Mouse (Mus musculus): ENCODE measurements around the gene Susd5. TPM values are rescaled to one million over a fixed set of nuclear protein-coding genes. Genes with fewer than 3 reads are reported as not detected.

The Susd5 gene
- polyA plus RNA-seq (2015; fragmentation: Nextera tagmentation; extraction: Ambion mirVana), result 0.75 TPM in 1 of 2 replicates, not detected in the other

DNA sequence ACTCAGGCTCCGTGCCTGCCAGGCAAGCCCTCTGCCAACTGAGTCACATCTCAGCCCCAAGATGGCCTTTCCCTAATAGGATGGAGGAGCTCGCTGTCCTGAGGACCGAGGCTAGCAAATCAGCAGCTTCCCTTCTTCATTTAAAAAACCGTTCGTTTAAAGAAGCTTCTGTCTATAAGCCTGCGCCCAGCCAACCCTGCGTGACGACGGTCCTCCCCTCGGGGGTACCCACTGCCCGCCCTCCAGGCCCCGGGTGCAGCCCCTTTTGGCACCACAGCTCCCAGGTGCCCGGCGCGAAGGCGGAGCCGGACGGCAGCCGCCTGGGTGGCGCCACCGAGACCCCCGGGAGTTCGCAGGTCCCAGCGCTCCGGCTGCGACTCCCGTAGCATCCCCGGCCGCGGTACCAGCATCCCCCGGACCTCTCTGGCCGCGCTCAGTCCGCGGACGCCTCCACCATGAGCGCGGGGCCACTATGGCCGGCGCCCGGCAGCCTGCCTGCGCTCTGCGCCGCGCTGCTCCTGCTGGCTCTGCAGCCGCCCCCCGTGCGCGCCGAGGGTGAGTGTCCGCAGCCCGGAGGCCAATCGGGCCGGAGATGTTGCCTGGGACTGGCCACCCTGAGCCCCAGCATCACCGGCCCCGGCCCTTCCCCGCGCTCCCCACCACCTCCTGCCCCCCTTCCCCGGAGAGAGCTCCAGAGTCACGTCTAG, at the start of gene Susd5:
Gene Susd5 (plus strand): TSS at position 51 of the 707 bp plus-strand sequence.
- H3K9me3 ChIP-seq (ENCODE audit: control insufficient read depth, low read length), result no peaks in the 10 kb centered on the region
- under 1% methylated on average over 59 of the region's 60 CpGs for WGBS
- no peaks in the 10 kb centered on the region for H3K36me3 ChIP-seq (ENCODE audit: control insufficient read depth, insufficient read depth)
- no peak within 1 kb of the TSS for H3K27ac ChIP-seq (ENCODE audit: low read length)
- H3K4me3 ChIP-seq (replicated peaks; ENCODE audit: low read length), result peak within 1 kb of the TSS; percentile 50
- peaks cover 24% of the 10 kb centered on the region for H3K27me3 ChIP-seq (replicated peaks; ENCODE audit: control insufficient read depth, insufficient read depth, low read length)
- H3K4me2 ChIP-seq (ENCODE audit: low read length), result peak within 1 kb of the TSS; percentile 82
- peak within 1 kb of the TSS; percentile 50 for H3K9ac ChIP-seq (replicated peaks; ENCODE audit: low read depth, low read length)
- peak; percentile 58 for ATAC-seq
- peaks cover 8% of the 10 kb centered on the region for H3K4me1 ChIP-seq (replicated peaks; ENCODE audit: control insufficient read depth, insufficient read depth, low read length)

DNA sequence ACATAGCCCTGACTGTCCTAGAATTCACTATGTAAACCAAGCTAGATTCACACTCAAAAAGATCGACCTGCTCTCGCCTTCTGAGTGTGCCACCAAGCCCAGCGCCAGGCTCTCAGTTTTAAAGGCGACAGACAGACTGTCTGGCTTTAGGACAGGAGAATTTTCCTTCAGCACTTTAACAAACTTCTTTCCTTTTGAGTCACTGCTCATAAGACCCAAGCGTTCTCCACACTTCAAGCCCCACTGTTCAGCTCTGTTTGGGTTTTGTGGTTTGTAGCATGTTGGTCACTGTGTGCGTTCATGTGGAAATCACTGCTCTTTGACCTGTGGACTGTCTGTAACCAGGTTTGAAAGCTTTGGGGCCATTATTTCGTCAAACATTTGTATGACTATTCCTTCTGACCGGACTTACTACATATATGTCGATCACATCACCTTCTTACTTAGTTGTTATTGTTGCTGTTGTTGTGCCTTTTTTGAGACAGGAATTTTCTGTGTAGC, 49.0 kb upstream of the Susd5 start:
- no peaks in the 10 kb centered on the region for H3K9me3 ChIP-seq (ENCODE audit: control insufficient read depth, low read length)
- no peak overlapping the region for H3K27ac ChIP-seq (ENCODE audit: low read length)
- no peak overlapping the region for H3K9ac ChIP-seq (replicated peaks; ENCODE audit: low read depth, low read length)
- peaks cover 4% of the 10 kb centered on the region for H3K36me3 ChIP-seq (ENCODE audit: control insufficient read depth, insufficient read depth)
- WGBS, result 90% methylated on average over 9 of the region's 9 CpGs
- no peak overlapping the region for H3K4me2 ChIP-seq (ENCODE audit: low read length)
- H3K27me3 ChIP-seq (replicated peaks; ENCODE audit: control insufficient read depth, insufficient read depth, low read length), result no peaks in the 10 kb centered on the region
- no peak for ATAC-seq
- H3K4me3 ChIP-seq (replicated peaks; ENCODE audit: low read length), result no peak overlapping the region
- H3K4me1 ChIP-seq (replicated peaks; ENCODE audit: control insufficient read depth, insufficient read depth, low read length), result no peaks in the 10 kb centered on the region

DNA sequence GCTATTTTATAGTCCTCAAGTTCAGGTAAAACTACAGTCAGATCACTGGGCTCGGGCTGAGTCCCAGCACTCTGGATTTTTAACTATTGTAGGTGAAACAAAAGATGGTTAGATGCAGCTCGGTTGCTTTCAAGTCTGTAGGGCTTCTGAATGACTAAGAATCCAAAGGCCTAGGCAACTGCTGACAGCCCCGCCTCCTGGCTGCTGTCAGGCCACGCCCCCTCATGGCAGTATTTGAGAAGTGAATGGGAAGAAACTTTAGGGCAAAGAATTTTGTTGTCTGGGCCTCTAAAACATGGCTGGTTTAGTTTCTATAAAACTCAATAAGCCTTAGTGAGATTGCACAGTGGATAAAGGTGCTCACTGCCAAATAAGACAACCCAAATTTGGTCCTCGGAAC, 47.4 kb upstream of the Susd5 start:
- Histone ChIP-seq H3K9ac (replicated peaks; ENCODE audit: low read depth, low read length) (no peak overlapping the region), H3K4me1 (replicated peaks; ENCODE audit: control insufficient read depth, insufficient read depth, low read length) (no peaks in the 10 kb centered on the region), H3K4me2 (ENCODE audit: low read length) (no peak overlapping the region), H3K36me3 (ENCODE audit: control insufficient read depth, insufficient read depth) (no peaks in the 10 kb centered on the region), H3K4me3 (replicated peaks; ENCODE audit: low read length) (no peak overlapping the region), H3K27ac (ENCODE audit: low read length) (no peak overlapping the region), H3K27me3 (replicated peaks; ENCODE audit: control insufficient read depth, insufficient read depth, low read length) (no peaks in the 10 kb centered on the region), H3K9me3 (ENCODE audit: control insufficient read depth, low read length) (no peaks in the 10 kb centered on the region)
- WGBS, result 36% methylated on average over 5 of the region's 5 CpGs
- ATAC-seq, result no peak

DNA sequence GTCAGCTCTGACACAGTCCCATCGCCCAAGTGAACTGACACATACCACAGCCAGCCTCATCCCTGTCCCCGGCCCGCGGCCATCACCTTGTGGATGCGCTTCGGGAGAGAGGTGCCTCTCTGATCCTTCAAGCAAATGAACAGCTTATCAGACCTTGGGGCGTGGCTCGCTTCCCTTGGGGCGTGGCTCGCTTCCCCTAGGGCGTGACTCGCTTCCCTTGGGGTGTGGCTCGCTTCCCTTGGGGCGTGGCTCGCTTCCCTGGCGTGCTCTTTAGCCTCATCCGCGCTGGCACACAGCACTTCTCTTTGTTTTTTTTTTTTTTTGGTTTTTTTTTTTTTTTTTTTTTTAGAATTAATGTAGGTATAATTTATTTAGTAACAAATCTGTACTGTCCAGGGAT, 45.7 kb upstream of the Susd5 start:
- no peaks in the 10 kb centered on the region for H3K4me1 ChIP-seq (replicated peaks; ENCODE audit: control insufficient read depth, insufficient read depth, low read length)
- no peaks in the 10 kb centered on the region for H3K27me3 ChIP-seq (replicated peaks; ENCODE audit: control insufficient read depth, insufficient read depth, low read length)
- no peak overlapping the region for H3K27ac ChIP-seq (ENCODE audit: low read length)
- H3K9me3 ChIP-seq (ENCODE audit: control insufficient read depth, low read length), result no peaks in the 10 kb centered on the region
- H3K4me2 ChIP-seq (ENCODE audit: low read length), result no peak overlapping the region
- WGBS, result 75% methylated on average over 18 of the region's 18 CpGs
- no peak overlapping the region for H3K4me3 ChIP-seq (replicated peaks; ENCODE audit: low read length)
- no peak for ATAC-seq
- no peaks in the 10 kb centered on the region for H3K36me3 ChIP-seq (ENCODE audit: control insufficient read depth, insufficient read depth)
- H3K9ac ChIP-seq (replicated peaks; ENCODE audit: low read depth, low read length), result no peak overlapping the region

DNA sequence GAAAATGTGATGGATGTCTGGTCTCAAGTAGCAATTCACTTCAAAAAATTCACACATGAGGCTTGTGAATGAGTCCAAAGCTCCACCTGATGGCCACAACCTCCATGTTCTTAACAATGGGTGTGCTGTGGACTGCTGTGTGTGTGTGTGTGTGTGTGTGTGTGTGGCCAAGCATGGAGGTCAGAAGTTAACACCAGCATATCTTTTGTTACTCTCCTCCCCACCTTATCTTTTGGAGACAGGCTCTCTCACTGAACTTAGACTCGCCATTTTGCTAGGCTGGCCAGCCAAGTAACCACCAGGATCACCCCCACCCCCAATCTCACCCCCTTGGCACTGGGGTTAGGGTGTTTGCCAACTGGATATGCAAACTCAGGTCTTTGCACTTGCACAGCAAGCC, 42.9 kb upstream of the Susd5 start:
- H3K27me3 ChIP-seq (replicated peaks; ENCODE audit: control insufficient read depth, insufficient read depth, low read length), result no peaks in the 10 kb centered on the region
- no peaks in the 10 kb centered on the region for H3K4me1 ChIP-seq (replicated peaks; ENCODE audit: control insufficient read depth, insufficient read depth, low read length)
- no peaks in the 10 kb centered on the region for H3K9me3 ChIP-seq (ENCODE audit: control insufficient read depth, low read length)
- no peaks in the 10 kb centered on the region for H3K36me3 ChIP-seq (ENCODE audit: control insufficient read depth, insufficient read depth)
- no peak for ATAC-seq
- no peak overlapping the region for H3K9ac ChIP-seq (replicated peaks; ENCODE audit: low read depth, low read length)
- no peak overlapping the region for H3K4me3 ChIP-seq (replicated peaks; ENCODE audit: low read length)
- WGBS, result 88% methylated on average over 1 of the region's 1 CpGs
- no peak overlapping the region for H3K4me2 ChIP-seq (ENCODE audit: low read length)
- H3K27ac ChIP-seq (ENCODE audit: low read length), result no peak overlapping the region

DNA sequence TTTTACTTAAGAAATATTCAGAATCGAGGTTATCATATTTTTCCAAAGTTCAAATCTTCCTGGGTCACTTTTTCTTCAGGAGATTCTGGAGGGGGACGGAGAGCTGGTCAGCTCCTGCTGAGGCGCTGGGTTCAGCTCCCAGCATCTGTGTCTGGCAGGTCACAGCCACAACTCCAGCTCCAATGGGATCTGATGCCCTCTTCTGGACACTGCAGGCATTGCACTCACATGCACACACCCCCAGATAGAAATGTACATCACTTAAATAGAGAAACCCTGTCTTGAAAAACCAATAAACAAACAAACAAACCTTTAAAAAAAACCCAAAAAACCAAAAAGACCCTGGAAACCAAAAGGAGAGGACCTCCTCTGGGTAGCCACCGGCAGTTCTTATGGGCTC, 41.2 kb upstream of the Susd5 start:
- no peak for ATAC-seq
- Histone ChIP-seq H3K9me3 (ENCODE audit: control insufficient read depth, low read length) (no peaks in the 10 kb centered on the region), H3K27ac (ENCODE audit: low read length) (no peak overlapping the region), H3K4me3 (replicated peaks; ENCODE audit: low read length) (no peak overlapping the region), H3K36me3 (ENCODE audit: control insufficient read depth, insufficient read depth) (no peaks in the 10 kb centered on the region), H3K4me1 (replicated peaks; ENCODE audit: control insufficient read depth, insufficient read depth, low read length) (no peaks in the 10 kb centered on the region), H3K9ac (replicated peaks; ENCODE audit: low read depth, low read length) (no peak overlapping the region), H3K27me3 (replicated peaks; ENCODE audit: control insufficient read depth, insufficient read depth, low read length) (no peaks in the 10 kb centered on the region), H3K4me2 (ENCODE audit: low read length) (no peak overlapping the region)
- WGBS, result 91% methylated on average over 4 of the region's 4 CpGs

DNA sequence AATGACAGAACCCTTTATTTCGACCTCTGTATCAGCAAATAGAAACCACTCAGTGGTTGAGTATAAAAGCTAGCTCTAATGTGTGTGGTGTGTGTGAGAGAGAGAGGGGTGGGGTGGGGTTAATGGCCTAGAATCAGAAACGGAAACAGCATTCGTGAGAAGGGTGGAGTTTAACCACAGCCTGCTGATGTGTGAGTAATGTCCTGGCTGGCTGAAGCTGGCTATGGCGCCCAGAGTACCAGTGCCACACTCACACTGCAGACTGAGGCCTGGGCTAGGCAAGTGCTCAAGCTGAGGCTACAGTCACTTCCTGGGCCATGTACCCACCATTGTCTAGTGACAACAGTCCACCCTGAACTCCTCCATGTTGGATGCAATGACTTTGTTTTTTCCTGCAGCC, 40.5 kb upstream of the Susd5 start:
- 73% methylated on average over 4 of the region's 4 CpGs for WGBS
- ATAC-seq, result no peak
- Histone ChIP-seq H3K4me1 (replicated peaks; ENCODE audit: control insufficient read depth, insufficient read depth, low read length) (no peaks in the 10 kb centered on the region), H3K27me3 (replicated peaks; ENCODE audit: control insufficient read depth, insufficient read depth, low read length) (no peaks in the 10 kb centered on the region), H3K4me2 (ENCODE audit: low read length) (no peak overlapping the region), H3K27ac (ENCODE audit: low read length) (no peak overlapping the region), H3K4me3 (replicated peaks; ENCODE audit: low read length) (no peak overlapping the region), H3K36me3 (ENCODE audit: control insufficient read depth, insufficient read depth) (no peaks in the 10 kb centered on the region), H3K9ac (replicated peaks; ENCODE audit: low read depth, low read length) (no peak overlapping the region), H3K9me3 (ENCODE audit: control insufficient read depth, low read length) (no peaks in the 10 kb centered on the region)

DNA sequence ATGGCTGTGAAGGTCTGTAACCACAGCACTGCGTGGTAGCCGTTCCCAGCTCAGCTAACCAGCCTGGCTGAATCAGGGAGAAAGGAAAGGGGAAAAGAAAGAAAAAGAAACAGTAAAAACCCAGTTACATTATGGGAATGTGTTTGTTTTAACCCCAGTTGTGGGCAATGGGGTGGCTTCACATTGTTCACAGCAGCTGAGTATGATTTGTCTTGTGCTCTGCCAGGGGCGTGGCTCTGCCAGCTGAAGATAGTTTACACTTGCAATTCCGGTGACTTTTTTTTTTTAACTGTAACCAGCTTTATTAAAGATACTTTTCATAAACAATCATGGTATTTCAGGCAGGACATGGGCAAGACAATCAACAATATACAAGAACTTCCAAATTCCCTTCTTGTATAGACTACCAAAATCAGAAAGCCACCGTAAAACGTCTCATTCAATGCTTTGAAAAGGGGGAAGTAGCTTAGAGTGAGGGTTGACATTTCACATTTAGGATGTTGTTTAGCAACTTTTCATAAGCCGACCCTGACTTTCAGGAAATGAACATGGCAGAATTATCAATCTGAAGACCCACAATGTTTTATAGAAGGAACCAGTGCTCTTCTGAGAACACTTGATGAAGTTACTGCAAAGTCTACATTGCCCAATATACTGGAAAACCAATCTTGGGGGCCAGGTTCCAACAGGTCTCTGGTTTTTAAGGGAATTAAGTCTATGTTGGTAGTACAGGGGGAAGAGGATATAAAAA, 37.8 kb upstream of the Susd5 start:
- Histone ChIP-seq H3K4me2 (ENCODE audit: low read length) (no peak overlapping the region), H3K4me1 (replicated peaks; ENCODE audit: control insufficient read depth, insufficient read depth, low read length) (no peaks in the 10 kb centered on the region), H3K27ac (ENCODE audit: low read length) (no peak overlapping the region), H3K9ac (replicated peaks; ENCODE audit: low read depth, low read length) (no peak overlapping the region), H3K36me3 (ENCODE audit: control insufficient read depth, insufficient read depth) (no peaks in the 10 kb centered on the region), H3K27me3 (replicated peaks; ENCODE audit: control insufficient read depth, insufficient read depth, low read length) (no peaks in the 10 kb centered on the region), H3K9me3 (ENCODE audit: control insufficient read depth, low read length) (no peaks in the 10 kb centered on the region), H3K4me3 (replicated peaks; ENCODE audit: low read length) (no peak overlapping the region)
- 92% methylated on average over 7 of the region's 7 CpGs for WGBS
- ATAC-seq, result no peak

DNA sequence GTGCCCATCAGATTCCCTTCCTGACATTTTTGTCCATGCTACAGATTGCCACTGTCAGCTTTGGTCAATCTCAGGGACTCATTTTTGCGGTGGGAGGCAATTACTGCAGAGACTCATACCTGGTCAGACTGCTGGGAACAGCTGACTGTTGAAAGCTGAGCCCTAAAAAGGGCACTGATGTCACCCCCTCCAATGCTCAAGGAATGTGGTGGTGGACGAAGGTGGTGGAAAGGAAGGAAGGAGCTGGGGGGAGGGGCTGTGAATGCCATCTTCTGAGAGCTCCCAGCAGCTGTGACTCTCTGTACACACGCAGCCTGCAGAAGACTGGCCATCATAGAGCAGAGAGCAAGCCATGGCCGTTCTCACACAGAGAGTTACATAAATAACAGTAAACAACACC, 34.8 kb upstream of the Susd5 start:
- ATAC-seq, result no peak
- Histone ChIP-seq H3K9ac (replicated peaks; ENCODE audit: low read depth, low read length) (no peak overlapping the region), H3K4me3 (replicated peaks; ENCODE audit: low read length) (no peak overlapping the region), H3K36me3 (ENCODE audit: control insufficient read depth, insufficient read depth) (no peaks in the 10 kb centered on the region), H3K27me3 (replicated peaks; ENCODE audit: control insufficient read depth, insufficient read depth, low read length) (no peaks in the 10 kb centered on the region), H3K9me3 (ENCODE audit: control insufficient read depth, low read length) (no peaks in the 10 kb centered on the region), H3K27ac (ENCODE audit: low read length) (no peak overlapping the region), H3K4me2 (ENCODE audit: low read length) (no peak overlapping the region), H3K4me1 (replicated peaks; ENCODE audit: control insufficient read depth, insufficient read depth, low read length) (peaks cover 11% of the 10 kb centered on the region)
- WGBS, result 75% methylated on average over 4 of the region's 4 CpGs

Measured in forebrain, embryonic 16.5 days (tissue).